Mouse (Mus musculus) hindbrain, embryonic 11.5 days (tissue): ENCODE results near the gene 1500009C09Rik. TPM values are rescaled to one million over a fixed set of nuclear protein-coding genes. Genes with fewer than 3 reads are reported as not detected.

Experiments
- ATAC-seq: fragments of 200-750 bp; cut with Nextera tagmentation; 2 replicates; pipeline ENCODE4 v1.8.0; 2017; ENCODE audit warnings: mild to moderate bottlenecking, moderate TSS enrichment, moderate library complexity; ENCODE audit not compliant: low FRiP score
- DNase-seq: peaks from one replicate; pipeline ENCODE4 v3.0.0-alpha.2; 2015; ENCODE audit warnings: low spot score
- H3K27ac ChIP-seq: fragments of 300-500 bp; sonication (generic); 2 replicates; pipeline ENCODE4 v1.5.1; 2014; ENCODE audit warnings: mild to moderate bottlenecking, low read depth, low read length
- H3K27me3 ChIP-seq: fragments of 300-500 bp; sonication (generic); 2 replicates; pipeline ENCODE4 v1.6.1; 2014; ENCODE audit warnings: mild to moderate bottlenecking, low read length, moderate library complexity, mixed read lengths; ENCODE audit not compliant: control insufficient read depth, insufficient read depth
- H3K36me3 ChIP-seq: fragments of 300-500 bp; sonication (generic); 2 replicates; pipeline ENCODE4 v1.6.1; 2014; ENCODE audit warnings: mild to moderate bottlenecking, low read length, moderate library complexity, mixed read lengths; ENCODE audit not compliant: control insufficient read depth, insufficient read depth
- H3K4me1 ChIP-seq: fragments of 300-500 bp; sonication (generic); replicated peaks from 2 replicates; pipeline ENCODE4 v1.6.1; 2014; ENCODE audit warnings: low read length, mixed read lengths; ENCODE audit not compliant: control insufficient read depth, insufficient read depth
- H3K4me2 ChIP-seq: fragments of 300-500 bp; sonication (generic); replicated peaks from 2 replicates; pipeline ENCODE4 v1.6.1; 2014; ENCODE audit warnings: mild to moderate bottlenecking, low read depth, low read length
- H3K4me3 ChIP-seq: fragments of 300-500 bp; sonication (generic); 2 replicates; pipeline ENCODE4 v1.5.1; 2014; ENCODE audit warnings: low read depth, low read length
- H3K9ac ChIP-seq: fragments of 300-500 bp; sonication (generic); 2 replicates; pipeline ENCODE4 v1.6.1; 2014; ENCODE audit warnings: low read depth, low read length
- H3K9me3 ChIP-seq: fragments of 300-500 bp; sonication (generic); 2 replicates; pipeline ENCODE4 v1.6.1; 2016; ENCODE audit warnings: low read length; ENCODE audit not compliant: control insufficient read depth
- WGBS: fragments of 180-500 bp; shearing (Covaris S2); extraction: QIAGEN DNeasy Blood & Tissue Kit; methylation state at CpG from one replicate; pipeline ENCODE4 v1.1.7; 2014; 5-methylcytosine and 5-hydroxymethylcytosine counted together
- polyA plus RNA-seq: library from polyadenylated mRNA; unstranded; fragments of >200 nt; fragmentation: Nextera tagmentation; extraction: Ambion mirVana; gene quantifications from 2 replicates; pipeline ENCODE4 v1.2.1, GENCODE M21; 2014

The 1500009C09Rik gene
- polyA plus RNA-seq, 1 experiment from 2014 or later = 1.6 TPM

DNA sequence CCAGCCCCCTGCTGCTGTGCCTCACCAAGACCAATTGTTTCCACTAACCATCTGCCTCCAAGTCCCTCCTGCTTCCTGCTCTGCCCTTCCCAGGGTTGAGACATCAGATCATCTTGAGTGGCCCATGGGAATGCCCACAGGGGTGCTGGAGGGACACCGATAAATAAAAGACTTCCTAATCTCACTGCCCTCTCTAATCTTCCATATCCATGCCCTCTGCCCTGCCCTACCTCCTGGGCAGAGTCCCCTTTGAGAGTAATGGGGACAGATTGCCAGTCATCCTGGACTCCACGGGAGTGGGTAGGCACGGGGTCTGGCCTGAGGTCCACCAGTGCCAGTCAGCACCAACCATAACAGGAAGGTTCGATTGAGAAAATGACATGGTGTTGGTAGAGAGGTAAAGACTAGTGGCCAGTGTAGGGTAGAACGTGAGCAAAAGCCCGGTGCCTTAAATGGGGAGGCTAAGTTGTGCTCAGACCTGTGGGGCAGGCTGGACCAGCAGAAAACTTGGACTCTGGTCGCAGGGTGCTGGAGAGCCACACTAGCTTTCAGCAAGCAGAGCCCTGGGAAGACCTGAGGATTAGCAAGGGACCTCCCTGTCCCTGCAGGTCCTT lies 27.5 kb upstream of the 1500009C09Rik start:
- no peak for DNase-seq
- H3K36me3 ChIP-seq = no peaks in the 10 kb centered on the region
- H3K27me3 ChIP-seq = peaks cover 11% of the 10 kb centered on the region
- H3K4me2 ChIP-seq = peak overlapping the region; percentile 68
- peak overlapping the region; percentile 28 for H3K4me3 ChIP-seq
- H3K9ac ChIP-seq = no peak overlapping the region
- H3K4me1 ChIP-seq = peaks cover 8% of the 10 kb centered on the region; the same call in 1 of the 2 replicates
- no peaks in the 10 kb centered on the region for H3K9me3 ChIP-seq
- H3K27ac ChIP-seq = no peak overlapping the region
- WGBS = 37% methylated on average over 7 of the region's 7 CpGs
- no peak for ATAC-seq

GRCm38 (mm10) chr15:82225769-82226168 lies 26.4 kb upstream of the 1500009C09Rik start:
- peaks cover 11% of the 10 kb centered on the region for H3K27me3 ChIP-seq

DNA sequence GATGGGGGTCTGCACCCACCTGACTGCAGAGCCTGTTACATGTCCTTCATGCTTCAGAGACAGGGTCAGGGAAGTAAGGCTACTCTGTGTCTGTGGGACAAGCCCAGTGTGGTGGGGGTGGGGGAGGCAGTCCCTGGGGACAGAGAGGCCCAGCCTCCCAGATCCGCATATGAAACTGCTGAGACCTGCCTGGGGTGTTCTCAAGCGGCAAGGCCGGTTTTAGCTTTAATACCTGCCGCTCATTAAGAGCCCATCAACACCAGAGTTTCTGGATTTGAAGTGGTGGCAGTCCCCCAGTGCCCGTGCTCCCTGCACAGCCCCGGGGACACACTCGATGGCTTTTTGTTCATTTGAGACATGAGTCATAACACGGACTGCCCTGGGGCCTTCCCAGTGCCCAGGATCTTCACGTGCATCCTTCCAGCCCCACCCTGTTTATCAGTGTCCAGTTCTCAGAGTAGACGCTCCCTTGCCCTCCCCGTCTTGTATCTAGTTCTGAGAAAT lies 22.6 kb upstream of the 1500009C09Rik start:
- Histone ChIP-seq H3K9ac (no peak overlapping the region), H3K4me2 (no peak overlapping the region), H3K4me3 (no peak overlapping the region), H3K36me3 (0 out of 2 replicates have a peak, but pooled peaks cover 2% of the 10 kb centered on the region), H3K27ac (no peak overlapping the region), H3K27me3 (peaks cover 4% of the 10 kb centered on the region; the same call in 1 of the 2 replicates), H3K4me1 (peaks cover 1% of the 10 kb centered on the region; the same call in 1 of the 2 replicates), H3K9me3 (no peaks in the 10 kb centered on the region)
- ATAC-seq (no peak), DNase-seq (no peak)
- WGBS = 45% methylated on average over 11 of the region's 11 CpGs

More at GRCm38 (mm10) chr15:82225769-82226168, 26.4 kb upstream of the 1500009C09Rik start:
- 90% methylated on average over 5 of the region's 5 CpGs for WGBS
- no peak for ATAC-seq
- no peak for DNase-seq
- Histone ChIP-seq H3K9me3 (no peaks in the 10 kb centered on the region), H3K4me1 (peaks cover 8% of the 10 kb centered on the region; the same call in 1 of the 2 replicates), H3K4me3 (no peak overlapping the region), H3K27ac (no peak overlapping the region), H3K9ac (no peak overlapping the region), H3K36me3 (no peaks in the 10 kb centered on the region), H3K4me2 (no peak overlapping the region)

DNA sequence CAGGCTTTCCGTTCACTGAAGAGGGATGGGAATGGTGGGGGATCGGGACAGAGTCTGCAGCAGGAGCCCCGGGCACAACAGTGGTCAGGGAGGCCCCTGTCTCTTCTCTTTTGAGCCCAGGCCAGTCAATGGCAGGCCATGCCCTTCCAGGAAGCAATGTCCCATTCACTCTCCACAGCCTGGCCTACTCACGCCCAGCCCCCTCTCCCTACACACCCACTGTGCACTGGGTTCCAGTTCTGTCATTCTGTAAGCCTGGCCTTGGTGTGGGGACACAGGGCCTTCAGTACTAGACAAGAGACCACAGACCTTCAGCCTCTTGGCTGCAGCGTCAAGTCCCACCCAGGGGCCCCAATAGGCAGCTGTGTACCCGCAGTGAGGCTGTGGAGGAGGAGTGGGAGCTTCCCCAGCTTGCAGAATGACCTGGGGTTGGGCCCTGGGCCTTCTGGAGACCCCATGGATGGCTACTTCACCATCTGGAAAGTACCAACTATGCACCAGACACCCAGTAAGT lies 22.0 kb upstream of the 1500009C09Rik start:
- H3K36me3 ChIP-seq = 0 out of 2 replicates have a peak, but pooled peaks cover 2% of the 10 kb centered on the region
- H3K27me3 ChIP-seq = peaks cover 2% of the 10 kb centered on the region; the same call in 1 of the 2 replicates
- DNase-seq (no peak), ATAC-seq (no peak)
- H3K9ac ChIP-seq = no peak overlapping the region
- no peak overlapping the region for H3K27ac ChIP-seq
- no peak overlapping the region for H3K4me3 ChIP-seq
- WGBS = 61% methylated on average over 6 of the region's 6 CpGs
- H3K9me3 ChIP-seq = no peaks in the 10 kb centered on the region
- no peak overlapping the region for H3K4me2 ChIP-seq
- no peaks in the 10 kb centered on the region for H3K4me1 ChIP-seq

DNA sequence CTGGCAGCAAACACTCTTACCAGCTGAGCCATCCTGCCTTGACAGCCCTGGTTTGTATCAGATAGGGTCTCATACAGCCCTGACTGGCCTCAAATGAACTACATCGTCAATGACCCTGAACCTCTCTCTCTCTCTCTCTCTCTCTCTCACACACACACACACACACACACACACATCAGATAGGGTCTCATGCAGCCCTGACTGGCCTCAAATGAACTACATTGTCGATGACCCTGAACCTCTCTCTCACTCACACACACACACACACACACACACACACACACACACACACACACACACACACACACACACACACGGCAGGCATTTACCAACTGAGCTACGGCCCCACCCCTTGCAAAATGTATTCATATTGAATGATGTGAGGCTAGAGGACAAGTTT lies 21.1 kb upstream of the 1500009C09Rik start:
- Histone ChIP-seq H3K9ac (no peak overlapping the region), H3K9me3 (no peaks in the 10 kb centered on the region), H3K4me2 (no peak overlapping the region), H3K27me3 (no peaks in the 10 kb centered on the region), H3K4me3 (no peak overlapping the region), H3K27ac (no peak overlapping the region), H3K36me3 (0 out of 2 replicates have a peak, but pooled peaks cover 2% of the 10 kb centered on the region), H3K4me1 (no peaks in the 10 kb centered on the region)
- no peak for ATAC-seq
- 84% methylated on average over 4 of the region's 4 CpGs for WGBS
- no peak for DNase-seq

DNA sequence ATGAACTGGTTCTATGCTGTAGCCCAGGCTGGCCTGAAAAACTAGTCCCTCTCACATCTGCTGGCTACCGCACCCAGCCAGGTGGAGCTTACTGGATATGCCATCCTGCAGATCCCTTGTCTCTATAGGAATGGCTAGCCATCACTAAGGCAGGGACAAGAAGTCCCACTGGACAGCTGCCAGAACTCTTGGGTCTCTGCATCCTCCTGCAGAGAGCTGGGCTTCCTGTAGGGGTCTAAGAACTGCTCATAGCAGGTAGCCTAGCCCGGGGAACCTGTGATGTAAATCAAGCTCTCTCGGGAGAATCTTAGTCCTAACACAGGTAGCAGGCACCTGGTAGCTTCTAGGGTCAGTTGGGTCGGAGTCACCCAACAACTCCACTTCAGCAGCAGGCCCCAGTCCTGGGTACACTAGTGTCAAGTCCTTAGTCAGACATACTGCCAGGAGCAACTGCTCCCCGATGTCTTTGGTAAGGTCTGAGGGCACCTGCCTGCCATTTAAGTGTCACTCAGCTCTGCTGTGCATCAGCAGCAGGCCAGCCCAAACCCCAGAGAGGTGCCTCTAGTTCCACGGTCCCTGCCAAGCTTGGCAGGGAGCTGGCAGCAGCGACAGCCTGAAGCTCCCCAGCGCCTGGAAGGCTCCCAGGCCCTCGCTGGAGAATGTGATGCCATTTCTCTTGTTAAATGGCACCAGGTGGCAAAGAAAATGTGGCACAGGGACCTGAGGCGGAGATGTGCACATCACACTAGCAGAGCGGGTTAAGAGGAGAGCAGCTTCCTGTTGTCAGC lies 20.4 kb upstream of the 1500009C09Rik start:
- no peak overlapping the region for H3K4me2 ChIP-seq
- no peaks in the 10 kb centered on the region for H3K4me1 ChIP-seq
- no peaks in the 10 kb centered on the region for H3K27me3 ChIP-seq
- no peak overlapping the region for H3K27ac ChIP-seq
- H3K36me3 ChIP-seq = 0 out of 2 replicates have a peak, but pooled peaks cover 2% of the 10 kb centered on the region
- WGBS = 70% methylated on average over 11 of the region's 11 CpGs
- no peak overlapping the region for H3K9ac ChIP-seq
- DNase-seq (no peak), ATAC-seq (no peak)
- H3K9me3 ChIP-seq = no peaks in the 10 kb centered on the region
- no peak overlapping the region for H3K4me3 ChIP-seq

GRCm38 (mm10) chr15:82232651-82233050 lies 19.5 kb upstream of the 1500009C09Rik start:
- H3K4me2 ChIP-seq = no peak overlapping the region
- H3K27ac ChIP-seq = no peak overlapping the region
- 72% methylated on average over 4 of the region's 4 CpGs for WGBS
- H3K27me3 ChIP-seq = no peaks in the 10 kb centered on the region
- no peaks in the 10 kb centered on the region for H3K9me3 ChIP-seq
- H3K9ac ChIP-seq = no peak overlapping the region
- 0 out of 2 replicates have a peak, but pooled peaks cover 2% of the 10 kb centered on the region for H3K36me3 ChIP-seq
- no peak for DNase-seq
- ATAC-seq = no peak
- H3K4me3 ChIP-seq = no peak overlapping the region
- H3K4me1 ChIP-seq = no peaks in the 10 kb centered on the region

- 76% methylated on average over 10 of the region's 10 CpGs for WGBS
- no peaks in the 10 kb centered on the region for H3K9me3 ChIP-seq
- H3K4me3 ChIP-seq = no peak overlapping the region
- no peak overlapping the region for H3K4me2 ChIP-seq
- no peak overlapping the region for H3K9ac ChIP-seq
- no peaks in the 10 kb centered on the region for H3K4me1 ChIP-seq
- H3K27ac ChIP-seq = no peak overlapping the region
- H3K36me3 ChIP-seq = 0 out of 2 replicates have a peak, but pooled peaks cover 2% of the 10 kb centered on the region
- ATAC-seq (no peak), DNase-seq (no peak)
- no peaks in the 10 kb centered on the region for H3K27me3 ChIP-seq
These were observed 16.5 kb upstream of the 1500009C09Rik start for GRCm38 (mm10) chr15:82235661-82236060.
